8 mouse cellular contexts compared by ENCODE assay signal in the genomic region with DNA sequence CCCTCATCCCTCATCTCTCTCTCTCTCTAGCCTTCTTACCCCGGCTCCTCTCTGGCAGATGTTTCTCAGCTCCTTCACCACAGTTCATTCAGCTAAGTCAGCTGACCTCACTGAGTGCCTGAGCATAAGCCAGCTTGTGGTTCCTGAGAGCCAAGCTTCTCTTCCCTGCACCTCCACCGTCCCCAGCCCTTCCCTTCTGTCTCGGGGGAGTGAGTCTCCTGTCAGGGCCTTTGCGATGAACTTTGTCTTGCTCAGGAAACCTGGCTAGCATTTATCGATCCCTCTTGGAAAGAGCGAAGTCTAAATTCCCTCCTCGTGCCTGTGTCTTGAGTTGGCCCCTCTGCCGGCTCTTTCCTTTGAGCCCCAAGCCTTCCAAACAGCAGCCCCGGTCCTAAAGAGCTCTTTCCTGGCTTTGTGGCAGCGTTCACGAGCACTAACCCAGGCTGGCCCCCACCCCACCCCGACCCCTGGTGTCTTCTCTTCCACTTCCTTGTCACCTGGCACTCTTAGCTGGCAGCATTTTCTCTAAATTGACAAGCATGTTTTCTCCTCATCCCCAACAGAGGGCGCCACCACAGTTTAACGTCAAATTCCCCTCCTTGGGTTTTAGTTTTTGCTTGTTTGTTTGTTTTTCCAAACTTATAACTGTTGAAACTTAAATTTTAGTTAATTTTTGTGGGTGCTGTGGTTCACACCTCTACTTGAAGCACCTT. TPM values are rescaled to one million over a fixed set of nuclear protein-coding genes. Genes with fewer than 3 reads are reported as not detected.
DNase-seq lines count a peak whose midpoint lies in the region; ATAC-seq and TF ChIP-seq lines count a peak whose summit lies in the region.

No protein-coding gene starts in this region.

- ATAC-seq in kidney, embryonic 16.5 days (ENCODE audit: low FRiP score, low TSS enrichment) = no peak
- ATAC-seq in intestine, postnatal 0 days = peak; percentile 67
- no peak for ATAC-seq in stomach, embryonic 16.5 days (ENCODE audit: insufficient read depth, low FRiP score)
- ATAC-seq in midbrain, embryonic 15.5 days (replicated peaks) = no peak

- no peaks in the 10 kb centered on the region for H3K36me3 ChIP-seq in kidney, adult 2 months (ENCODE audit: control insufficient read depth, insufficient read depth, low read length)
- no peaks in the 10 kb centered on the region for H3K36me3 ChIP-seq in kidney, embryonic 16.5 days (ENCODE audit: insufficient read depth, low read length)
- H3K36me3 ChIP-seq in intestine, postnatal 0 days (ENCODE audit: control insufficient read depth, insufficient read depth) = no peaks in the 10 kb centered on the region
- H3K36me3 ChIP-seq in stomach, embryonic 16.5 days (ENCODE audit: control insufficient read depth, insufficient read depth, low read length) = no peaks in the 10 kb centered on the region
- H3K36me3 ChIP-seq in midbrain, embryonic 15.5 days (replicated peaks) = no peaks in the 10 kb centered on the region

- no peak for TF ChIP-seq POLR2A in kidney, adult 2 months (IDR thresholded peaks at IDR 0.05; ENCODE audit: low read depth, low read length)

- no peak overlapping the region for H3K4me2 ChIP-seq in kidney, embryonic 16.5 days (replicated peaks; ENCODE audit: low read depth, low read length)
- peak overlapping the region; percentile 52 for H3K4me2 ChIP-seq in intestine, postnatal 0 days (replicated peaks; ENCODE audit: low read depth)
- no peak overlapping the region for H3K4me2 ChIP-seq in stomach, embryonic 16.5 days (ENCODE audit: low read depth, low read length)
- no peak overlapping the region for H3K4me2 ChIP-seq in midbrain, embryonic 15.5 days

- H3K4me3 ChIP-seq in kidney, adult 2 months (ENCODE audit: insufficient read depth, low read depth, low read length) = no peak overlapping the region
- no peak overlapping the region for H3K4me3 ChIP-seq in kidney, embryonic 16.5 days (ENCODE audit: low read length)
- H3K4me3 ChIP-seq in intestine, postnatal 0 days (ENCODE audit: low read depth, low read length) = peak overlapping the region; percentile 5; the same call in 1 of the 2 replicates
- H3K4me3 ChIP-seq in stomach, embryonic 16.5 days (replicated peaks; ENCODE audit: low read length) = 0 out of 2 replicates have a peak overlapping the region, but pooled peaks have one; percentile 16
- no peak overlapping the region for H3K4me3 ChIP-seq in midbrain, embryonic 15.5 days

- TF ChIP-seq CTCF in kidney, adult 2 months (conservative IDR thresholded peaks at IDR 0.05; ENCODE audit: insufficient read depth, insufficient read length, low read depth, low read length) = peak; percentile 25; the same call in 1 of the 2 replicates
- TF ChIP-seq CTCF in intestine, postnatal 0 days (IDR thresholded peaks at IDR 0.05; ENCODE audit: low read depth) = peak; percentile 71

- no peak overlapping the region for H3K27ac ChIP-seq in kidney, adult 2 months (ENCODE audit: insufficient read depth, low read depth, low read length)
- no peak overlapping the region for H3K27ac ChIP-seq in kidney, embryonic 16.5 days (ENCODE audit: low read length)
- H3K27ac ChIP-seq in intestine, postnatal 0 days (ENCODE audit: low read depth, low read length) = peak overlapping the region; percentile 84
- H3K27ac ChIP-seq in stomach, embryonic 16.5 days (ENCODE audit: low read length) = no peak overlapping the region; the same call in 1 of the 2 replicates
- no peak overlapping the region for H3K27ac ChIP-seq in midbrain, embryonic 15.5 days

- DNase-seq in kidney, adult 2 months = peak; percentile 36
- DNase-seq in WW6 (ENCODE audit: low read depth, low spot score) = peak; percentile 55
- no peak for DNase-seq in layer of hippocampus, postnatal 14 days (ENCODE audit: low spot score in 2 of 2)
- no peak for DNase-seq in frontal cortex, postnatal 14 days (ENCODE audit: low spot score in 2 of 2)

- no peaks in the 10 kb centered on the region for H3K27me3 ChIP-seq in kidney, adult 2 months (replicated peaks; ENCODE audit: control insufficient read depth, insufficient read depth, low read length)
- H3K27me3 ChIP-seq in kidney, embryonic 16.5 days (ENCODE audit: insufficient read depth, low read length) = no peaks in the 10 kb centered on the region
- no peaks in the 10 kb centered on the region for H3K27me3 ChIP-seq in intestine, postnatal 0 days (replicated peaks; ENCODE audit: control insufficient read depth, insufficient read depth, low read length)
- H3K27me3 ChIP-seq in stomach, embryonic 16.5 days (ENCODE audit: control insufficient read depth, insufficient read depth, low read length) = no peaks in the 10 kb centered on the region
- H3K27me3 ChIP-seq in midbrain, embryonic 15.5 days (replicated peaks) = no peaks in the 10 kb centered on the region

- WGBS in kidney, adult 2 months = 33% methylated on average over 14 of the region's 14 CpGs
- WGBS in kidney, embryonic 16.5 days = 43% methylated on average over 14 of the region's 14 CpGs
- 23% methylated on average over 14 of the region's 14 CpGs for WGBS in intestine, postnatal 0 days
- WGBS in stomach, embryonic 16.5 days = 34% methylated on average over 14 of the region's 14 CpGs
- WGBS in midbrain, embryonic 15.5 days = 45% methylated on average over 14 of the region's 14 CpGs

- H3K9ac ChIP-seq in kidney, embryonic 16.5 days (replicated peaks; ENCODE audit: low read length) = no peak overlapping the region
- peak overlapping the region; percentile 18; the same call in 1 of the 2 replicates for H3K9ac ChIP-seq in intestine, postnatal 0 days (ENCODE audit: low read depth, low read length)
- H3K9ac ChIP-seq in stomach, embryonic 16.5 days (ENCODE audit: low read length) = no peak overlapping the region
- no peak overlapping the region for H3K9ac ChIP-seq in midbrain, embryonic 15.5 days

- no peaks in the 10 kb centered on the region for H3K9me3 ChIP-seq in kidney, embryonic 16.5 days (ENCODE audit: low read length)
- no peaks in the 10 kb centered on the region for H3K9me3 ChIP-seq in intestine, postnatal 0 days (ENCODE audit: control insufficient read depth)
- no peaks in the 10 kb centered on the region for H3K9me3 ChIP-seq in stomach, embryonic 16.5 days (replicated peaks; ENCODE audit: control insufficient read depth, low read length)
- no peaks in the 10 kb centered on the region for H3K9me3 ChIP-seq in midbrain, embryonic 15.5 days

- peaks cover 7% of the 10 kb centered on the region for H3K4me1 ChIP-seq in kidney, adult 2 months (ENCODE audit: control insufficient read depth, insufficient read depth, low read length)
- H3K4me1 ChIP-seq in kidney, embryonic 16.5 days (ENCODE audit: insufficient read depth, low read length) = peaks cover 7% of the 10 kb centered on the region
- H3K4me1 ChIP-seq in intestine, postnatal 0 days (replicated peaks; ENCODE audit: control insufficient read depth, insufficient read depth, low read length) = no peaks in the 10 kb centered on the region
- H3K4me1 ChIP-seq in stomach, embryonic 16.5 days (ENCODE audit: control insufficient read depth, insufficient read depth, low read length) = peaks cover 9% of the 10 kb centered on the region; the same call in 1 of the 2 replicates
- peaks cover 5% of the 10 kb centered on the region for H3K4me1 ChIP-seq in midbrain, embryonic 15.5 days

RNA-seq across cellular contexts. Expression of a gene that starts 10.7 kb away (rescaled TPM):
- polyA plus RNA-seq in kidney, adult 2 months (2012; rRNA removed) = 1.8 and 2.6 TPM in 2 replicates
- 1.4 and 1.8 TPM in 2 replicates for polyA plus RNA-seq in kidney, embryonic 16.5 days (2015; fragmentation: Nextera tagmentation; extraction: Ambion mirVana)
- polyA plus RNA-seq in intestine, postnatal 0 days (2015; fragmentation: Nextera tagmentation; extraction: Ambion mirVana) = 9.6 and 9.9 TPM in 2 replicates
- 2.0 TPM in 2 replicates for polyA plus RNA-seq in stomach, embryonic 16.5 days (2015; fragmentation: Nextera tagmentation; extraction: Ambion mirVana)
- 1 to 10 TPM; 4.2 to 5.2 TPM for total RNA-seq in layer of hippocampus, postnatal 14 days (2021)
- polyA plus RNA-seq in midbrain, embryonic 15.5 days (2015; fragmentation: Nextera tagmentation; extraction: Ambion mirVana) = 6.9 and 7.3 TPM in 2 replicates

RNA-seq across cellular contexts. Expression of a gene that starts 15.4 kb away (rescaled TPM):
- 11.9 and 14.1 TPM in 2 replicates for polyA plus RNA-seq in kidney, adult 2 months (2012; rRNA removed)
- 353 and 411 TPM in 2 replicates for polyA plus RNA-seq in kidney, embryonic 16.5 days (2015; fragmentation: Nextera tagmentation; extraction: Ambion mirVana)
- polyA plus RNA-seq in intestine, postnatal 0 days (2015; fragmentation: Nextera tagmentation; extraction: Ambion mirVana) = 80.6 and 100 TPM in 2 replicates
- 297 and 327 TPM in 2 replicates for polyA plus RNA-seq in stomach, embryonic 16.5 days (2015; fragmentation: Nextera tagmentation; extraction: Ambion mirVana)
- total RNA-seq in layer of hippocampus, postnatal 14 days (2021) = 10 to 100 TPM; 27.9 to 28.7 TPM
- 154 and 163 TPM in 2 replicates for polyA plus RNA-seq in midbrain, embryonic 15.5 days (2015; fragmentation: Nextera tagmentation; extraction: Ambion mirVana)

Comparison
In these comparisons a context has a peak if more than half of its experiments do, and no peak if none do; other contexts are left out.
1. DNase-seq: peak in kidney, adult 2 months (single experiment) and WW6 (single experiment); none in layer of hippocampus, postnatal 14 days (0 of 2) and frontal cortex, postnatal 14 days (0 of 2).
2. H3K4me3 ChIP-seq: peak in intestine, postnatal 0 days (single experiment) and stomach, embryonic 16.5 days (single experiment); none in kidney, adult 2 months (single experiment), kidney, embryonic 16.5 days (single experiment) and midbrain, embryonic 15.5 days (single experiment).